Mouse (Mus musculus) pancreas, adult 10 weeks (tissue): ENCODE data around the gene Orm3. TPM values are rescaled to one million over a fixed set of nuclear protein-coding genes. Genes with fewer than 3 reads are reported as not detected.

Experiments used
- polyA plus RNA-seq: library from polyadenylated mRNA; stranded (reverse); fragments of 350-450 nt; fragmentation: Illumina TruSeq; extraction: RNeasy Lipid Tissue Mini Kit (QIAGEN cat#74804); gene quantifications from one replicate; pipeline ENCODE4 v1.2.3, GENCODE M21; 2015; ENCODE audit warnings: low read depth, low replicate concordance; ENCODE audit not compliant: insufficient read depth

The Orm3 gene
- polyA plus RNA-seq = not detected

GRCm38 (mm10) chr4:63355877-63356665 lies at the start of gene Orm3:
Orm3 (plus strand) TSS chr4:63356162.

GRCm38 (mm10) chr4:63344295-63344694 lies 11.7 kb upstream of the Orm3 start, which contains the start of gene Orm1:
Orm1 (plus strand) TSS chr4:63344560.

GRCm38 (mm10) chr4:63362150-63362549 lies 6.2 kb downstream of the Orm3 start, which contains the start of gene Orm2:
Orm2 (plus strand) TSS chr4:63362449.

GRCm38 (mm10) chr4:63403040-63403959 lies 47.3 kb downstream of the Orm3 start, which contains the start of gene Akna:
Akna (minus strand) TSS chr4:63403354.

Other genes starting within 250 kb of the Orm3 start
- 16.4 TPM for gene Ambp, start 201.4 kb upstream of the Orm3 start, polyA plus RNA-seq
- gene Kif12, start 184.0 kb upstream of the Orm3 start, polyA plus RNA-seq = 21.7 TPM
- gene Col27a1, start 142.2 kb upstream of the Orm3 start, polyA plus RNA-seq = 3.1 TPM
- gene Orm1, start 11.6 kb upstream of the Orm3 start, polyA plus RNA-seq = 1.6 TPM
- not detected for gene Orm2, start 6.3 kb downstream of the Orm3 start, polyA plus RNA-seq
- gene Akna, start 47.2 kb downstream of the Orm3 start, polyA plus RNA-seq = 1.4 TPM
- 8.1 TPM for gene Whrn, start 139.8 kb downstream of the Orm3 start, polyA plus RNA-seq
- gene Atp6v1g1, start 188.6 kb downstream of the Orm3 start, polyA plus RNA-seq = 34.0 TPM
- gene Tmem268, start 202.6 kb downstream of the Orm3 start, polyA plus RNA-seq = 3.7 TPM
- gene Gm11213, start 249.1 kb downstream of the Orm3 start, polyA plus RNA-seq = not detected